Mouse (Mus musculus) kidney, adult 11 months (tissue): Measurements from ENCODE around the gene A630023A22Rik.
A peak's percentile ranks its signal among the peaks of the same experiment; 100 is the strongest.

Source experiments
- DNase-seq: peaks from one replicate; pipeline ENCODE4 v3.0.0; 2022

Gene A630023A22Rik

GRCm38 (mm10) chr14:34085731-34086130, 16.8 kb downstream of the A630023A22Rik start, which contains the start of gene Anxa8:
TSS of gene Anxa8 (plus strand) at chr14:34085981.
- DNase-seq, result no peak

GRCm38 (mm10) chr14:34080321-34080997, 22.1 kb downstream of the A630023A22Rik start:
- peak; percentile 39 for DNase-seq

- no peak for DNase-seq
Measured at GRCm38 (mm10) chr14:34078293-34078692, 24.3 kb downstream of the A630023A22Rik start.

GRCm38 (mm10) chr14:34077222-34077621, 25.3 kb downstream of the A630023A22Rik start:
- no peak for DNase-seq

- DNase-seq, result no peak
Measured at GRCm38 (mm10) chr14:34075346-34075745, 27.2 kb downstream of the A630023A22Rik start.

GRCm38 (mm10) chr14:34071665-34072064, 30.9 kb downstream of the A630023A22Rik start:
- no peak for DNase-seq

GRCm38 (mm10) chr14:34052516-34052915, 50.0 kb downstream of the A630023A22Rik start, which contains the start of gene Antxrl:
TSS of gene Antxrl (plus strand) at chr14:34052707.
- DNase-seq, result no peak

- no peak for DNase-seq
Measured at GRCm38 (mm10) chr14:34050101-34050779, 52.3 kb downstream of the A630023A22Rik start.

- DNase-seq, result no peak
Measured at GRCm38 (mm10) chr14:34043341-34043740, 59.2 kb downstream of the A630023A22Rik start.

GRCm38 (mm10) chr14:34041241-34041640, 61.3 kb downstream of the A630023A22Rik start:
- no peak for DNase-seq

- no peak for DNase-seq
Measured at GRCm38 (mm10) chr14:34033841-34034610, 68.5 kb downstream of the A630023A22Rik start.

- no peak for DNase-seq
Measured at GRCm38 (mm10) chr14:34026710-34027109, 75.8 kb downstream of the A630023A22Rik start.

GRCm38 (mm10) chr14:34016938-34017337, 85.6 kb downstream of the A630023A22Rik start:
- DNase-seq, result no peak

- DNase-seq, result no peak
Measured at GRCm38 (mm10) chr14:34016381-34016780, 86.2 kb downstream of the A630023A22Rik start, which contains the start of gene Gm5460. TSS of gene Gm5460 (plus strand) at chr14:34016758.

GRCm38 (mm10) chr14:34015063-34015462, 87.5 kb downstream of the A630023A22Rik start, which contains the start of gene Gm30083:
TSS of gene Gm30083 (minus strand) at chr14:34015182.
- no peak for DNase-seq

GRCm38 (mm10) chr14:34002358-34002757, 100.2 kb downstream of the A630023A22Rik start:
- DNase-seq, result no peak

- no peak for DNase-seq
Measured at GRCm38 (mm10) chr14:34001445-34001844, 101.1 kb downstream of the A630023A22Rik start.
